Mouse (Mus musculus) midbrain, embryonic 10.5 days (tissue): ENCODE results near the gene Ccdc138. TPM values are rescaled to one million over a fixed set of nuclear protein-coding genes. Genes with fewer than 3 reads are reported as not detected.

Experiments
- DNase-seq: peaks from one replicate; pipeline ENCODE4 v3.0.0-alpha.2; 2017; ENCODE audit warnings: low spot score
- H3K27ac ChIP-seq: fragments of 300-500 bp; sonication (generic); replicated peaks from 2 replicates; pipeline ENCODE4 v1.5.1; 2016; ENCODE audit warnings: mild to moderate bottlenecking
- H3K27me3 ChIP-seq: fragments of 300-500 bp; sonication (generic); 2 replicates; pipeline ENCODE4 v1.6.1; 2016; ENCODE audit warnings: low read depth, mild to moderate bottlenecking; ENCODE audit not compliant: poor library complexity, severe bottlenecking
- H3K36me3 ChIP-seq: fragments of 300-500 bp; sonication (generic); 2 replicates; pipeline ENCODE4 v1.6.1; 2016; ENCODE audit warnings: mild to moderate bottlenecking, moderate library complexity
- H3K4me1 ChIP-seq: fragments of 300-500 bp; sonication (generic); 2 replicates; pipeline ENCODE4 v1.6.1; 2016
- H3K4me3 ChIP-seq: fragments of 300-500 bp; sonication (generic); 2 replicates; pipeline ENCODE4 v1.5.1; 2016; ENCODE audit warnings: mild to moderate bottlenecking, moderate library complexity
- H3K9me3 ChIP-seq: fragments of 300-500 bp; sonication (generic); replicated peaks from 2 replicates; pipeline ENCODE4 v1.6.1; 2016; ENCODE audit warnings: mild to moderate bottlenecking
- WGBS: fragments of 180-500 bp; shearing (Covaris S2); methylation state at CpG from one replicate; pipeline ENCODE4 v1.1.7; 2016; 5-methylcytosine and 5-hydroxymethylcytosine counted together
- polyA plus RNA-seq: library from polyadenylated mRNA; unstranded; fragments of >200 nt; fragmentation: Nextera tagmentation; extraction: Ambion mirVana; gene quantifications from 2 replicates; pipeline ENCODE4 v1.2.1, GENCODE M21; 2016

Gene Ccdc138
- polyA plus RNA-seq, 1 experiment from 2014 or later, result 16.6 TPM

DNA sequence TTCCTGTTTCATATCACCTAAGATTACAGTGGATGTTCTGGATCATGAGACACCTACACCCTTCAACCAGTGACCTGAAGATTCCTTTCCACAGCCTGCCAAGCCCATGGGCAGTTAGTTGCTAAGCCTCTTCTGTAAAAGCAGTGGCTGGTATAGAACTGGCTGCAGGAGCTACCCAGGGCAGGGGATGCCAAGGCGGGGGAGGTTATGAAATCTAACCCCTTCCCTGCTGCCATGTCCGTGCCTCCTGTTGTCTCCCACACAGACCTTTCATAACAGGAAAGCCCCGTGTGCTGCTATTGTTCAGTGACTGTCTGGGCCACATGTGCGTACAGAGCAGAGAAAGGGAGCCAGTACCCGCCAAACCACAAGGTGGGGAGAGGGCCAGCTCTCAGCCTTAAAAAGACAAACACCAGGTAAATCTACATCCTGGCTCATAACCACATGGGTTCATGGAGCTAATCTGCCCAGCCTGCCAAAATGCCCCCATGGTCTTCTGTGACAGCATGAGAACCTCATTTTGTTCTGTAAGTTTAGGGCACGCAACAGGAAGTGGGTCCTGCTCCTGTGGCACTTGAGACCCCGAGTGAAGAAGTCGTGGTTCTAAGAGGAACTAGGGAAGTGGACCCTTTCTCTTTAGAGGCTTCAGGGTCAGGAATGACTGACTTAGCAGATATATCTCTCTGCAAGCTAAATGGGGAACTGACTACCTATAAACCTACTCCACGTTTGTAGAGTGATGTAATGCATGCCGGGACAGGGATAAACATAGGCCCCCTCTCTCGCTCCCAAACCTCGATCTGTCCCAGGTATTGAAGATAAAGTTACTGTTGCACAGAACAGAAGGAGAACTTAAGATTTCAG, 127.3 kb downstream of the Ccdc138 start:
- 85% methylated on average over 12 of the region's 12 CpGs for WGBS
- H3K27ac ChIP-seq, result no peak overlapping the region
- no peak overlapping the region for H3K4me3 ChIP-seq
- H3K36me3 ChIP-seq, result no peaks in the 10 kb centered on the region
- 0 out of 2 replicates have a peak, but pooled peaks cover 2% of the 10 kb centered on the region for H3K4me1 ChIP-seq
- no peak for DNase-seq
- no peaks in the 10 kb centered on the region for H3K9me3 ChIP-seq
- no peaks in the 10 kb centered on the region for H3K27me3 ChIP-seq

Other genes with a start within 250 kb of the Ccdc138 start
- 40.1 and 49.2 TPM in 2 replicates for gene Gcc2, start 242.5 kb upstream of the Ccdc138 start, polyA plus RNA-seq
- gene Lims1, start 174.5 kb upstream of the Ccdc138 start, polyA plus RNA-seq, result 109 and 111 TPM in 2 replicates
- gene Ranbp2, start 51.0 kb upstream of the Ccdc138 start, polyA plus RNA-seq, result 23.9 and 27.2 TPM in 2 replicates
- gene Edar, start 177.7 kb downstream of the Ccdc138 start, polyA plus RNA-seq, result 0.67 and 0.73 TPM in 2 replicates
- gene Gm17542, start 220.3 kb downstream of the Ccdc138 start, polyA plus RNA-seq, result not detected in 2 replicates